Mouse (Mus musculus) hindbrain, embryonic 14.5 days (tissue): ENCODE measurements around the gene Dqx1. TPM values are rescaled to one million over a fixed set of nuclear protein-coding genes. Genes with fewer than 3 reads are reported as not detected.
A peak's percentile ranks its signal among the peaks of the same experiment; 100 is the strongest.

ENCODE experiments used
- ATAC-seq: fragments of 200-750 bp; cut with Nextera tagmentation; 2 replicates; pipeline ENCODE4 v1.8.0; 2017; ENCODE audit warnings: moderate number of reproducible peaks, mild to moderate bottlenecking, moderate TSS enrichment, moderate library complexity; ENCODE audit not compliant: low FRiP score
- DNase-seq: peaks from one replicate; pipeline ENCODE4 v3.0.0-alpha.2; 2015; ENCODE audit warnings: low spot score
- H3K27ac ChIP-seq: fragments of 300-500 bp; sonication (generic); 2 replicates; pipeline ENCODE4 v1.5.1; 2014; ENCODE audit warnings: mild to moderate bottlenecking, moderate library complexity
- H3K27me3 ChIP-seq: fragments of 300-500 bp; sonication (generic); 2 replicates; pipeline ENCODE4 v1.6.1; 2014; ENCODE audit warnings: mild to moderate bottlenecking, low read length, mixed read lengths; ENCODE audit not compliant: control insufficient read depth, insufficient read depth
- H3K36me3 ChIP-seq: fragments of 300-500 bp; sonication (generic); replicated peaks from 2 replicates; pipeline ENCODE4 v1.6.1; 2014; ENCODE audit not compliant: control insufficient read depth, insufficient read depth
- H3K4me1 ChIP-seq: fragments of 300-500 bp; sonication (generic); replicated peaks from 2 replicates; pipeline ENCODE4 v1.6.1; 2014; ENCODE audit warnings: antibody characterized with exemption, low read length, mixed read lengths; ENCODE audit not compliant: control insufficient read depth, insufficient read depth
- H3K4me2 ChIP-seq: fragments of 300-500 bp; sonication (generic); replicated peaks from 2 replicates; pipeline ENCODE4 v1.6.1; 2014; ENCODE audit warnings: mild to moderate bottlenecking, moderate library complexity
- H3K4me3 ChIP-seq: fragments of 300-500 bp; sonication (generic); replicated peaks from 2 replicates; pipeline ENCODE4 v1.5.1; 2014; ENCODE audit warnings: mild to moderate bottlenecking, low read length
- H3K9ac ChIP-seq: fragments of 300-500 bp; sonication (generic); 2 replicates; pipeline ENCODE4 v1.6.1; 2014
- H3K9me3 ChIP-seq: fragments of 300-500 bp; sonication (generic); 2 replicates; pipeline ENCODE4 v1.6.1; 2016; ENCODE audit warnings: low read length; ENCODE audit not compliant: control insufficient read depth
- WGBS: fragments of 180-500 bp; shearing (Covaris S2); extraction: QIAGEN DNeasy Blood & Tissue Kit; methylation state at CpG from one replicate; pipeline ENCODE4 v1.1.7; 2014; 5-methylcytosine and 5-hydroxymethylcytosine counted together
- polyA plus RNA-seq: library from polyadenylated mRNA; unstranded; fragments of >200 nt; fragmentation: Nextera tagmentation; extraction: Ambion mirVana; gene quantifications from 2 replicates; pipeline ENCODE4 v1.2.1, GENCODE M21; 2014

Gene Dqx1
- polyA plus RNA-seq, 1 experiment from 2014 or later: 0.29 TPM

- Histone ChIP-seq H3K4me3 (peak within 1 kb of the TSS; percentile 77), H3K4me2 (peak within 1 kb of the TSS; percentile 98), H3K9ac (peak within 1 kb of the TSS; percentile 87), H3K27ac (peak within 1 kb of the TSS; percentile 95), H3K9me3 (no peaks in the 10 kb centered on the region), H3K36me3 (peaks cover 20% of the 10 kb centered on the region; the same call in 1 of the 2 replicates), H3K4me1 (peaks cover 14% of the 10 kb centered on the region), H3K27me3 (peaks cover 53% of the 10 kb centered on the region)
- under 1% methylated on average over 53 of the region's 54 CpGs for WGBS
- ATAC-seq: peak; percentile 83
- no peak for DNase-seq
Observed at GRCm38 (mm10) chr6:83077630-83078323, 20.1 kb downstream of the Dqx1 start, which contains the start of gene Pcgf1. Gene Pcgf1, plus strand, starts transcription at chr6:83077869.

- Histone ChIP-seq H3K4me1 (peaks cover 14% of the 10 kb centered on the region), H3K9me3 (no peaks in the 10 kb centered on the region), H3K36me3 (peaks cover 20% of the 10 kb centered on the region; the same call in 1 of the 2 replicates), H3K4me3 (peak overlapping the region; percentile 77), H3K27me3 (peaks cover 53% of the 10 kb centered on the region), H3K9ac (peak overlapping the region; percentile 87), H3K4me2 (peak overlapping the region; percentile 98), H3K27ac (peak overlapping the region; percentile 95)
- ATAC-seq (peak; percentile 94), DNase-seq (peak; percentile 100)
- under 1% methylated on average over 46 of the region's 46 CpGs for WGBS
Observed at GRCm38 (mm10) chr6:83078324-83078858, 20.7 kb downstream of the Dqx1 start.

GRCm38 (mm10) chr6:83080210-83080609 lies 22.6 kb downstream of the Dqx1 start:
- no peaks in the 10 kb centered on the region for H3K9me3 ChIP-seq
- DNase-seq (no peak), ATAC-seq (no peak)
- H3K4me1 ChIP-seq: peaks cover 14% of the 10 kb centered on the region
- 94% methylated on average over 5 of the region's 5 CpGs for WGBS
- peaks cover 53% of the 10 kb centered on the region for H3K27me3 ChIP-seq
- H3K36me3 ChIP-seq: peaks cover 20% of the 10 kb centered on the region; the same call in 1 of the 2 replicates
- no peak overlapping the region for H3K9ac ChIP-seq
- no peak overlapping the region for H3K4me2 ChIP-seq
- H3K27ac ChIP-seq: no peak overlapping the region
- H3K4me3 ChIP-seq: no peak overlapping the region

- Histone ChIP-seq H3K4me2 (no peak overlapping the region), H3K27me3 (peaks cover 66% of the 10 kb centered on the region), H3K9ac (no peak overlapping the region), H3K9me3 (no peaks in the 10 kb centered on the region), H3K4me3 (no peak overlapping the region), H3K27ac (no peak overlapping the region), H3K36me3 (peaks cover 20% of the 10 kb centered on the region; the same call in 1 of the 2 replicates), H3K4me1 (peaks cover 10% of the 10 kb centered on the region)
- DNase-seq (no peak), ATAC-seq (no peak)
- 14% methylated on average over 5 of the region's 5 CpGs for WGBS
Observed at GRCm38 (mm10) chr6:83083497-83083896, 25.9 kb downstream of the Dqx1 start.

- H3K4me3 ChIP-seq: no peak overlapping the region
- H3K4me2 ChIP-seq: no peak overlapping the region
- H3K36me3 ChIP-seq: peaks cover 20% of the 10 kb centered on the region; the same call in 1 of the 2 replicates
- no peak overlapping the region for H3K9ac ChIP-seq
- peaks cover 2% of the 10 kb centered on the region; the same call in 1 of the 2 replicates for H3K4me1 ChIP-seq
- no peaks in the 10 kb centered on the region for H3K9me3 ChIP-seq
- peaks cover 74% of the 10 kb centered on the region for H3K27me3 ChIP-seq
- 4% methylated on average over 6 of the region's 6 CpGs for WGBS
- H3K27ac ChIP-seq: no peak overlapping the region
- no peak for ATAC-seq
- DNase-seq: no peak
Observed at GRCm38 (mm10) chr6:83084477-83084876, 26.8 kb downstream of the Dqx1 start.

- Histone ChIP-seq H3K36me3 (peaks cover 10% of the 10 kb centered on the region; the same call in 1 of the 2 replicates), H3K4me2 (peak within 1 kb of the TSS; percentile 31; the same call in 1 of the 2 replicates), H3K9me3 (no peaks in the 10 kb centered on the region), H3K27me3 (peaks cover 91% of the 10 kb centered on the region), H3K4me1 (no peaks in the 10 kb centered on the region), H3K9ac (no peak within 1 kb of the TSS), H3K4me3 (no peak within 1 kb of the TSS), H3K27ac (no peak within 1 kb of the TSS)
- no peak for ATAC-seq
- no peak for DNase-seq
- 4% methylated on average over 42 of the region's 42 CpGs for WGBS
Observed at GRCm38 (mm10) chr6:83086121-83087035, 28.7 kb downstream of the Dqx1 start, which contains the start of gene Lbx2. Gene Lbx2, plus strand, starts transcription at chr6:83086367.

GRCm38 (mm10) chr6:83087205-83087925 lies 29.7 kb downstream of the Dqx1 start:
- DNase-seq: no peak
- ATAC-seq: no peak
- Histone ChIP-seq H3K27ac (no peak overlapping the region), H3K4me3 (no peak overlapping the region), H3K27me3 (peaks cover 84% of the 10 kb centered on the region), H3K9ac (no peak overlapping the region), H3K4me1 (no peaks in the 10 kb centered on the region), H3K9me3 (no peaks in the 10 kb centered on the region), H3K36me3 (peaks cover 2% of the 10 kb centered on the region; the same call in 1 of the 2 replicates), H3K4me2 (peak overlapping the region; percentile 31)
- under 1% methylated on average over 47 of the region's 47 CpGs for WGBS

GRCm38 (mm10) chr6:83087926-83088260 lies 30.2 kb downstream of the Dqx1 start:
- no peak overlapping the region for H3K4me2 ChIP-seq
- H3K4me3 ChIP-seq: no peak overlapping the region
- H3K4me1 ChIP-seq: no peaks in the 10 kb centered on the region
- no peak overlapping the region for H3K9ac ChIP-seq
- no peak for DNase-seq
- H3K27me3 ChIP-seq: peaks cover 84% of the 10 kb centered on the region
- H3K36me3 ChIP-seq: no peaks in the 10 kb centered on the region
- WGBS: 4% methylated on average over 9 of the region's 9 CpGs
- no peaks in the 10 kb centered on the region for H3K9me3 ChIP-seq
- no peak for ATAC-seq
- H3K27ac ChIP-seq: no peak overlapping the region
